Mouse (Mus musculus) C2C12 (cell line): ENCODE results near the gene Nudt8. TPM values are rescaled to one million over a fixed set of nuclear protein-coding genes. Genes with fewer than 3 reads are reported as not detected.

Experiments used
- H3K27me3 ChIP-seq: one replicate; pipeline ENCODE4 v1.6.1; 2011; ENCODE audit not compliant: control insufficient read depth, insufficient read depth, insufficient read length
- H3K36me3 ChIP-seq: one replicate; pipeline ENCODE4 v1.6.1; 2011; ENCODE audit not compliant: control insufficient read depth, insufficient read depth
- H3K4me3 ChIP-seq: one replicate; pipeline ENCODE4 v1.5.1; 2011; ENCODE audit warnings: mild to moderate bottlenecking, control low read depth; ENCODE audit not compliant: poor library complexity, insufficient read depth, severe bottlenecking
- H3K79me2 ChIP-seq: one replicate; pipeline ENCODE4 v1.6.1; 2011; ENCODE audit not compliant: control insufficient read depth, insufficient read depth
- H3K79me3 ChIP-seq: one replicate; pipeline ENCODE4 v1.6.1; 2011; ENCODE audit warnings: low read depth, control low read depth
- H3ac ChIP-seq: one replicate; pipeline ENCODE3; 2011; ENCODE audit warnings: low read depth; ENCODE audit not compliant: control insufficient read depth, insufficient read length
- CEBPB ChIP-seq: IDR thresholded peaks from one replicate; pipeline ENCODE4 v1.6.1; 2011; ENCODE audit warnings: low read depth, mild to moderate bottlenecking, control low read depth, moderate library complexity
- CTCF ChIP-seq: IDR thresholded peaks from one replicate; pipeline ENCODE4 v1.5.1; 2011; ENCODE audit not compliant: control insufficient read depth, insufficient read depth, insufficient read length
- FOSL1 ChIP-seq: IDR thresholded peaks from one replicate; pipeline ENCODE4 v1.8.0; 2011; ENCODE audit warnings: mild to moderate bottlenecking, low read length; ENCODE audit not compliant: poor library complexity, insufficient read depth, severe bottlenecking
- MAX ChIP-seq: IDR thresholded peaks from one replicate; pipeline ENCODE4 v1.6.1; 2011; ENCODE audit warnings: mild to moderate bottlenecking, control low read depth
- MYOD1 ChIP-seq: IDR thresholded peaks from one replicate; pipeline ENCODE4 v1.6.1; 2011; ENCODE audit warnings: low read depth; ENCODE audit not compliant: control insufficient read depth, insufficient read length
- MYOG ChIP-seq: IDR thresholded peaks from one replicate; pipeline ENCODE4 v1.6.1; 2011; ENCODE audit not compliant: control insufficient read depth, insufficient read length; ENCODE audit errors: extremely low read depth
- USF1 ChIP-seq: IDR thresholded peaks from one replicate; pipeline ENCODE4 v1.6.1; 2011; ENCODE audit warnings: low read depth, mild to moderate bottlenecking, control low read depth, moderate library complexity
- polyA plus RNA-seq: library from polyadenylated mRNA; unstranded; fragments of >200 nt; fragmentation: generic; extraction: Trizol; gene quantifications from one replicate; pipeline ENCODE4 v1.2.1, GENCODE M21; 2012; ENCODE audit warnings: missing spikeins

Gene Nudt8
- polyA plus RNA-seq, 1 experiment = 28.1 TPM

DNA sequence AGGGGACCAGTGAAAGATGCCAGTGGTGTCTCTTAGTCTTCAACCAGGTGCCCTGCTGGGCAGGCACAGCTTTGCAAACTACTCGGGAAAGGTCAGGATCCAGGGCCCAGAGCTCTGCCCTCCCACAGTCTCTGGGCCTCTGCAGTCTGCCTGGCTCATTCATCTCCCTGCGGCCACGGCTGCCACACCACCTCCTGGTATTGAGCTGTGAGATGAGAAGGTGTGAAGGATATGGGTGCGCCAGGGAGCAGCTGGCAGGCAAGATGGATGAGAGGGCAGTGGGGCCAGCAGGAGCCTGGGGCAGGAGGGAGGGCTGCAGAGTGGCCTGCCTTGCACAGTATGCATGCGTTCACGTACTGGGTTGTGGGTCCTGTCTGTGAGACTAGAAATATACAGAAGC is 9.6 kb upstream of the Nudt8 start:
- Histone ChIP-seq H3ac (no peak overlapping the region), H3K79me3 (no peaks in the 10 kb centered on the region), H3K36me3 (no peaks in the 10 kb centered on the region), H3K79me2 (no peaks in the 10 kb centered on the region), H3K27me3 (peaks cover 23% of the 10 kb centered on the region), H3K4me3 (no peak overlapping the region)
- no peak for TF ChIP-seq FOSL1
- TF ChIP-seq MYOG = no peak
- no peak for TF ChIP-seq MYOD1
- no peak for TF ChIP-seq CTCF

DNA sequence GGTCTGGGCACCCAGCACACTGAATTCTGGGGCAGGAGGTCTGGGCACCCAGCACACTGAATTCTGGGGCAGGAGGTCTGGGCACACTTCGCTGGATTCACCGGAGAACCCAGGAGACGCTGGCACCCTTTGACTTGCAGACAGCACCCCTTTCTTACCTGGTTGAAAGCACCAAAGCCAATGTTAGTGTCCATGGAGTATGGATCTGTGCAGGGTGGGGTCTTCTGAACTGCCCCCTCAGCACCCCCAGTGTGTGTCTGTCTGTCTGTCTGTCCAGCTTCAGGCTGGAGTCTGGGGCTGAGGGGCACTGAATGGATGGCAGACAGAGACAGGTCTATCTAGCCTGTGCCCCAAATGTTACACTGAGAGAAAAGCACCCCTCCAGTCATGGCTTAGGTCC is 8.8 kb upstream of the Nudt8 start:
- Histone ChIP-seq H3K36me3 (no peaks in the 10 kb centered on the region), H3K27me3 (peaks cover 23% of the 10 kb centered on the region), H3ac (no peak overlapping the region), H3K79me2 (no peaks in the 10 kb centered on the region), H3K4me3 (no peak overlapping the region), H3K79me3 (no peaks in the 10 kb centered on the region)
- no peak for TF ChIP-seq MAX
- TF ChIP-seq USF1 = no peak
- no peak for TF ChIP-seq MYOG
- TF ChIP-seq FOSL1 = no peak
- no peak for TF ChIP-seq MYOD1
- no peak for TF ChIP-seq CTCF
- no peak for TF ChIP-seq CEBPB

DNA sequence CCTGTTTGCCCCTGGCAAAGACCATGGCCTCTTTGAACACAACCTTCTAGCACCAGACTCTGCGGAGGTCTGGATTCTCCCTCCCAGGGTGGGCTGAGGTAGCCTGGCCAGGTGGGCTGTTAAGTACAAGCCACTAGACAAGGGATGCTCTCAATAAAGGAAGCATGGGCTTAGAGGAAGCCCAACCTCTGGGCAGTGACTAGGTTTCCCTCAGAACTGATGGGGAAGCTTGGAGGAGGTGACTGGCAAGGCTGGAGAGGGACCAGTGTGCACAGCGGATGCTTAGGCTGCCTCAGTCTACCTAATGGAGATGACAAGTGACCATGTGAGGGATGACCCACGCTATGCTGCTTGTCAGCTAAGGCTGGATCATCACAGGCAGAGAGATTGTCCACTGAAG is 8.4 kb upstream of the Nudt8 start:
- no peaks in the 10 kb centered on the region for H3K79me2 ChIP-seq
- no peak overlapping the region for H3ac ChIP-seq
- H3K27me3 ChIP-seq = peaks cover 23% of the 10 kb centered on the region
- no peak overlapping the region for H3K4me3 ChIP-seq
- H3K79me3 ChIP-seq = no peaks in the 10 kb centered on the region
- TF ChIP-seq FOSL1 = no peak
- TF ChIP-seq MYOD1 = no peak
- no peak for TF ChIP-seq CTCF
- TF ChIP-seq CEBPB = no peak
- TF ChIP-seq USF1 = no peak
- TF ChIP-seq MYOG = no peak
- no peak for TF ChIP-seq MAX
- H3K36me3 ChIP-seq = no peaks in the 10 kb centered on the region

DNA sequence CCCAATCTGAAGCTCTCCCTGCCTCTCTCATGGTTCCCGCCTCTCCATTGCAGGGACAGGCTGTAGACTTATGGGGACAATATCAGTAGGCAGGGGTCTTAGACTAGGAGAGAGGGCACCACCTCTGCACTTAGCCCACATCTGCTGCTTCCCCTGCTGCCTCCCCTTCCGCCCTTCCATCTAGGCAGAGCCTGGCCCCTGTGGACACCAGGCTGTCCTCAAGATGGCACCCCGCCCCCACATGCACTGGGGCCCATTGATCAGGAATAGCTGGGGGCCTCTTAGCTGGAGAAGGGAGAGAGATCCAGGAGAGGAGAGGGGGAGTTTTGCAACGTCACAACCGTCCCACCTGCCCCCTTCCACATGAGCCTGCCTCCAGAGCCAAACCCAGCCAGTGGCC is 8.0 kb upstream of the Nudt8 start, which contains the start of gene Tbx10:
Gene Tbx10, plus strand, starts transcription at position 337 of the 400 bp plus-strand sequence.
- Histone ChIP-seq H3K79me3 (no peaks in the 10 kb centered on the region), H3K27me3 (peaks cover 23% of the 10 kb centered on the region), H3ac (no peak within 1 kb of the TSS), H3K36me3 (no peaks in the 10 kb centered on the region), H3K4me3 (no peak within 1 kb of the TSS), H3K79me2 (no peaks in the 10 kb centered on the region)
- TF ChIP-seq CEBPB = no peak
- TF ChIP-seq MAX = no peak
- no peak for TF ChIP-seq USF1
- no peak for TF ChIP-seq MYOG
- no peak for TF ChIP-seq FOSL1
- no peak for TF ChIP-seq CTCF
- no peak for TF ChIP-seq MYOD1

GRCm38 (mm10) chr19:3994932-3995331 is 5.4 kb upstream of the Nudt8 start:
- H3ac ChIP-seq = no peak overlapping the region
- no peaks in the 10 kb centered on the region for H3K79me2 ChIP-seq
- no peaks in the 10 kb centered on the region for H3K36me3 ChIP-seq
- TF ChIP-seq FOSL1 = no peak
- no peak for TF ChIP-seq MYOG
- TF ChIP-seq CEBPB = no peak
- no peak for TF ChIP-seq MAX
- TF ChIP-seq CTCF = no peak
- TF ChIP-seq USF1 = no peak
- no peak for TF ChIP-seq MYOD1
- no peak overlapping the region for H3K4me3 ChIP-seq
- no peaks in the 10 kb centered on the region for H3K79me3 ChIP-seq
- peaks cover 23% of the 10 kb centered on the region for H3K27me3 ChIP-seq

GRCm38 (mm10) chr19:3995505-3995904 is 4.9 kb upstream of the Nudt8 start:
- H3K4me3 ChIP-seq = no peak overlapping the region
- H3K79me2 ChIP-seq = no peaks in the 10 kb centered on the region
- H3K27me3 ChIP-seq = peaks cover 23% of the 10 kb centered on the region
- no peaks in the 10 kb centered on the region for H3K79me3 ChIP-seq
- H3ac ChIP-seq = no peak overlapping the region
- H3K36me3 ChIP-seq = no peaks in the 10 kb centered on the region
- TF ChIP-seq MAX (no peak), CEBPB (no peak), MYOG (no peak), USF1 (no peak), MYOD1 (no peak), FOSL1 (no peak)
